Mouse (Mus musculus): ENCODE results near the gene Fcf1.

Gene Fcf1

GRCm38 (mm10) chr12:84968831-84969655, 1.7 kb upstream of the Fcf1 start:
- no peak for DNase-seq (ENCODE audit: low spot score)

GRCm38 (mm10) chr12:84969656-84970427, 855 bp upstream of the Fcf1 start:
- DNase-seq (ENCODE audit: low spot score), result no peak

DNA sequence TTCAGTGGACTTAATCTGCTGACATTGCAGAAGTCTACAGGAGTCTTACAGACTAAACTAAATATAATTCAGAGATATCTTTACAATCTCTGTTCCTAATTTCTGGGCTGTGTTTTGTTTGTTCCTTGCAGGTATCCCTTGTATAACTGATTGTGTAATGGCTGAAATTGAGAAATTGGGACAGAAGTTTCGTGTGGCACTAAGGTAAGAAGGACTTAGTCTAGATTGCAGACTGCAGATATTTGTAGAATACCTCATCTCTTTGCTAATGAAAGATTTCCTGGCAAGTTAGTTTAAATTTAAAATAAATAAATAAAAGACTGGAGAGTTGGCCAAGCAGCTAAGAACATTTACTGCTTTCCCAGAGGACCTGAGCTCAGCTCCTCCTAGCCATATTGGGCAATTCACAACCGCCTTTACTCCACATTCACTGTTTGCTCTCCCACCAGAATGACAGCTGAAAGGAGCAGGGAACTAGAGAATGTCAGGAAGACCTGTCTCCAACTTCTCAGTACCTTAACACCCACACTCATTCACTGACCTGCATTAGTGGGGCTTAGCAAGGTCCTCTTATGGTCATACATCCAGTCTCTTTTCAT, 8.7 kb downstream of the Fcf1 start:
- no peak for DNase-seq (ENCODE audit: low spot score)

GRCm38 (mm10) chr12:84989456-84989855, 18.8 kb downstream of the Fcf1 start:
- no peak for DNase-seq (ENCODE audit: low spot score)

GRCm38 (mm10) chr12:84995112-84995761, 24.5 kb downstream of the Fcf1 start:
- no peak for DNase-seq (ENCODE audit: low spot score)

- peak; percentile 96 for DNase-seq (ENCODE audit: low spot score)
Observed at GRCm38 (mm10) chr12:84996083-84996496, 25.4 kb downstream of the Fcf1 start, which contains the start of gene Ylpm1. TSS of gene Ylpm1 (plus strand) at chr12:84996321.

DNA sequence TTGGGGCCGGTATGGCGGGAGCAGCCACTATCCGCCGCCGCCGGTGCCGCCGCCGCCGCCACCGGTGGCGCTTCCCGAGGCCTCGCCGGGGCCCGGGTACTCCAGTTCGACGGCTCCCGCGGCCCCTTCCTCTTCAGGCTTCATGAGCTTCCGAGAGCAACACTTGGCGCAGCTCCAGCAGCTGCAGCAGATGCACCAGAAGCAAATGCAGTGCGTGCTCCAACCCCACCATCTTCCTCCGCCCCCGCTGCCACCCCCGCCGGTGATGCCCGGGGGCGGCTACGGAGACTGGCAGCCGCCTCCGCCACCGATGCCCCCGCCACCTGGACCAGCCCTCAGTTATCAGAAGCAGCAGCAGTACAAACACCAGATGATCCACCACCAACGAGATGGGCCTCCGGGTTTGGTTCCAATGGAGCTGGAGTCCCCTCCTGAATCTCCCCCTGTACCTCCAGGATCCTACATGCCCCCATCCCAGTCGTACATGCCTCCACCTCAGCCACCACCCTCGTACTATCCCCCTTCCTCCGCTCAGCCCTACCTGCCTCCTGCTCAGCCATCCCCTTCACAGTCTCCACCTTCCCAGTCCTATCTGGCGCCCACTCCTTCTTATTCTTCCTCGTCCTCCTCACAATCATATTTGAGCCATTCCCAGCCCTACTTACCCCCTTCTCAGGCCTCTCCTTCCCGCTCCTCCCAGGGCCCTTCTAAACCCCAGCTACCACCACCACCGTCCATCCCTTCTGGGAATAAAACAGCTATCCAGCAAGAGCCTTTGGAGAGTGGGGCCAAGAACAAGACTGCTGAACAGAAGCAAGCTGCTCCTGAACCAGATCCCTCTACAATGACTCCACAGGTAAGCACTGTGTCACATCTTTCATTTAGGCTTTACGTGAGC, 26.1 kb downstream of the Fcf1 start:
- DNase-seq (ENCODE audit: low spot score), result peak; percentile 17

DNA sequence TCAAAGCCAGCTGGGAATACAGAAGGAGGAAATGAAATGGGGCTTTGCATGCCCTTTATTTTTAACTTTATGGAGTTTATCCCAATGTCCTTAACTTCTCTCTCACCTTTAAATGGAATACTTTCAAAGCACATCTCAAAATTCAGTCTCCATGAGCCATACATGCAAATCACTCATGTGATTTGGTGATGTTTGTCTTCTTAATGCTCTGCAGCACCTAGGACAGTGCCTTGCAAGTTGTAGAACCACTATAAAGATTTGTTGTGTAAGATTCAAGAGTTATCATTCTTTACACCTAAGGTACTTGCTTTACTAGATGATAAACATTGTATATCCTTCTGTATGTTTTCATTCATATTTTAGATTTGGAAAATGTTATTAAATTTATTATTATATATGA, 28.4 kb downstream of the Fcf1 start:
- no peak for DNase-seq (ENCODE audit: low spot score)

- no peak for DNase-seq (ENCODE audit: low spot score)
Observed at GRCm38 (mm10) chr12:85006206-85006605, 35.5 kb downstream of the Fcf1 start.

- no peak for DNase-seq (ENCODE audit: low spot score)
Observed at GRCm38 (mm10) chr12:85007021-85007420, 36.3 kb downstream of the Fcf1 start.

GRCm38 (mm10) chr12:85009776-85010175, 39.1 kb downstream of the Fcf1 start:
- no peak for DNase-seq (ENCODE audit: low spot score)

DNA sequence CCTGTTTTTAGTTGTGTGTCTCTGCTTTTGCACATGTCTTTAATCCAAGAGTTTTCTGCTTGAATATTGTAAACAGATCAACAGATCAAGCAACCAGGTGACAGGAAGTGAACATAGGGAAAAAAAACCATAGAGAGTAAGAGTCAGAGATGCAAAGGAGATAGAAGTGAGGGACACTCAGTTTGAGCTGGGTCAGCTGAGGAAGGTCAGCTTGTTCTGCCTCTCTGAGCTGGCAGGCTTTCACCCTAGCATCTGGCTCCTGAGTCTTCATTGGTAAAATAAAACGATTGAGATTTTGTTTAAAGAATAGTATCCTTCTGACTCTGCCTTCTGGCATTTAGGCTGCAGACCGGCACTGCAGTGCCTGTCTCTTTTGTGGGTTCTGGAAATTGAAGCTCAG, 39.8 kb downstream of the Fcf1 start:
- DNase-seq (ENCODE audit: low spot score), result no peak

DNA sequence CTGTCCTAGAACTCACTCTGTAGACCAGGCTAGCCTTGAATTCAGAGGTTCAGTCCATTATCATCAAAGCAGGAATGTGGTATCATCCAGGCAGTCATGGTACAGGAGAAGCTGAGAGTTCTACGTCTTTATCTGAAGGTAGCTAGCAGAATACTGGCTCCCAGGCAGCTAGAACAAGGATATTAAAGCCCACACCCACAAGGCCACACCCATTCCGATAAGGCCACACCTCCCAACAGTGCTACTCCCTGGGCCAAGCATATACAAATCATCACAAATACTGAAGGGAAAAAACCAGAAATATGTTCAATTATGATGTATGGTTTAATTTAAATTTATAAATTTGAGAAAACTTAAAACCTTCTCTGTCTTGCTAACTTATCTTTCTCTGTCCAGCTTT, 41.5 kb downstream of the Fcf1 start:
- DNase-seq (ENCODE audit: low spot score), result no peak

DNA sequence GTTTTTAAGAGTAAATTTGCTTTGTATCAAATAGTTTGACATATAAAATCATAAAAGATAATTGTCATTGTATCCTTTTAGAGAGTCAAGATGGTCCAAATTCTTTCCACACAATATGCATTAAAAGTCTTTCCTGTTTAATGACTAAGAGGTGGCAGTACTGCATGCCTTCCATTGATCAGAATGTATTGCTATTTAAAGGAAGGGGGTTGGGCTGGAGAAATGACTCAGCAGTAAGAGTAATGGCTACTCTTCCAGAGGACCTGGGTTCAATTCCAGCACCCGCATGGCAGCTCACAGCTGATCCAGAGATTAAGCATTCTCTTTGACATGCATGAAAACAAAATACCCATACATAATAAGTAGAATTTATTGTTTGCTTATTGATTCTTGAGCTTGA, 51.4 kb downstream of the Fcf1 start:
- DNase-seq (ENCODE audit: low spot score), result no peak

DNA sequence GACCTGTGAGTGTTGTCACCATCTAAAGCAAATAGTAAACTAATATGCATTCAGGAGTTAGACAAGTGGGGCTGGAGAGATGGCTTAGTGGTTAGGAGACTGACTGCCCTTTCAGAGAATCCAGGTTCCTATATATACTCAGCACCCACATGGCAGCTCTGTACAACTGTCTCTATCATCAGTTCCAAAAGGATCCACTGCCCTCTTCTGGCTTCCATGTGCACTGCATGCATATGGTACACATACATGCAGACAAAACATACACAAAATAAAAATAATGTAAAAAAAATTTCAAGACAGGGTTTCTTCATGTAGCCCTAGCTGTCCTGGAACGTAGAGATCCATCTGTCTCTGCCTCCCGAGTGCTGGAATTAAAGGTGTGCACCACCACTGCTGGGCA, 62.0 kb downstream of the Fcf1 start:
- no peak for DNase-seq (ENCODE audit: low spot score)

Data from ovary, postnatal 10 days (tissue).